In the genomic region with DNA sequence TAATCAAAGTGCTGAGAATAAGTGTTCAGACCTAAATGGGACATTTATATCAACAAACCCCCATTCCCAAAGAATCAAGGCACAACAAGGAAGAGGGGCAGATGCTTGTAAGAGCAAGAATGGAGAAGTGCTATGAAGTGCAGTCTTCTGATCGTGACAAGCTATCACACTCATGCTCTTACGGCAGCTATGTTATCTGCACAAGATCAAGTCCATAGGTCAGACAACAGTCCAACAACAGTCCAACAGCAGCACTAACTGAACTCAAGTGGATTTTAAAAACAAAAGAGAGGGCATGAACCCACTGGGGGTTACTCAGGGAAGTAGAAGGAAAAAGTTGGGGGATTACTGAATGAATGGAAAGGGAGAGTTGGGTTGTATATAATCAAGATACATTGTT, we compare ENCODE assay signal across 18 mouse cellular contexts. TPM values are rescaled to one million over a fixed set of nuclear protein-coding genes. Genes with fewer than 3 reads are reported as not detected.
DNase-seq lines count a peak whose midpoint lies in the region; ATAC-seq and TF ChIP-seq lines count a peak whose summit lies in the region.
"Had no signal": no experiment of that assay in that cellular context is flagged by ENCODE, and none has a peak within 500 bp of the region (broad histone marks: within the 10 kb centered on the region; RNA-seq: fewer than 3 reads in every experiment).

No protein-coding gene starts in this region.

- no peak for ATAC-seq in midbrain, embryonic 11.5 days (ENCODE audit: low FRiP score)
- ATAC-seq in midbrain, postnatal 0 days (ENCODE audit: low FRiP score) = no peak
- ATAC-seq: activated CD4-positive, CD25-positive, alpha-beta regulatory T cell, adult 4 months; forebrain, embryonic 13.5 days; forebrain, postnatal 0 days; Patski had no signal

- no peak overlapping the region for H3K4me2 ChIP-seq in midbrain, embryonic 11.5 days
- H3K4me2 ChIP-seq in midbrain, postnatal 0 days (ENCODE audit: low read depth, low read length, poor library complexity, severe bottlenecking) = no peak overlapping the region
- H3K4me2 ChIP-seq: forebrain, embryonic 13.5 days; heart, embryonic 12.5 days had no signal

- no peak for TF ChIP-seq CTCF in midbrain, postnatal 0 days (IDR thresholded peaks at IDR 0.05)
- TF ChIP-seq CTCF in small intestine, adult 2 months (IDR thresholded peaks at IDR 0.05; ENCODE audit: extremely low read depth, insufficient read length, insufficient replicate concordance, low read depth, low read length) = no peak

- H3K9ac ChIP-seq in midbrain, embryonic 11.5 days (ENCODE audit: low read length) = no peak overlapping the region
- no peak overlapping the region for H3K9ac ChIP-seq in midbrain, postnatal 0 days (replicated peaks; ENCODE audit: low read length, poor library complexity, severe bottlenecking)
- H3K9ac ChIP-seq: forebrain, embryonic 13.5 days; forebrain, postnatal 0 days; heart, embryonic 12.5 days had no signal

- DNase-seq in kidney, adult 9 months = peak; percentile 11
- DNase-seq in kidney, postnatal 10 days = no peak
- DNase-seq in midbrain, embryonic 11.5 days (ENCODE audit: low spot score, missing footprints) = peak; percentile 33
- DNase-seq in midbrain, postnatal 0 days (ENCODE audit: low spot score) = no peak
- no peak for DNase-seq in left cerebral cortex, postnatal 14 days (ENCODE audit: low spot score in 2 of 2)
- DNase-seq: adrenal gland, postnatal 25 days; cerebellum, adult 2 months; cerebellum, postnatal 10 days; forebrain, postnatal 0 days; gastrocnemius, postnatal 14 days had no signal

- intact Hi-C loops in left cerebral cortex, postnatal 14 days (cut with DNase I) = no loop called here

- H3K27me3 ChIP-seq in midbrain, embryonic 11.5 days (ENCODE audit: control insufficient read depth, insufficient read depth, low read length) = no peaks in the 10 kb centered on the region
- H3K27me3 ChIP-seq in midbrain, postnatal 0 days (ENCODE audit: insufficient read depth, low read length) = no peaks in the 10 kb centered on the region
- no peaks in the 10 kb centered on the region for H3K27me3 ChIP-seq in small intestine, adult 2 months (ENCODE audit: control insufficient read depth, insufficient read depth, low read length)
- H3K27me3 ChIP-seq: CH12.LX; forebrain, embryonic 13.5 days; heart, embryonic 12.5 days; Patski had no signal

- no peak overlapping the region for H3K27ac ChIP-seq in midbrain, embryonic 11.5 days (ENCODE audit: low read depth, low read length)
- H3K27ac ChIP-seq in midbrain, postnatal 0 days (ENCODE audit: low read depth, low read length) = no peak overlapping the region
- peak overlapping the region; percentile 26 for H3K27ac ChIP-seq in small intestine, adult 2 months (ENCODE audit: insufficient read depth, low read depth, low read length)
- H3K27ac ChIP-seq: embryonic facial prominence, embryonic 10.5 days; forebrain, embryonic 13.5 days; hindbrain, embryonic 10.5 days had no signal

- H3K4me3 ChIP-seq in midbrain, embryonic 11.5 days (ENCODE audit: low read depth, low read length) = no peak overlapping the region
- H3K4me3 ChIP-seq in midbrain, postnatal 0 days (ENCODE audit: low read depth, low read length) = no peak overlapping the region
- H3K4me3 ChIP-seq in small intestine, adult 2 months (ENCODE audit: low read depth, low read length) = no peak overlapping the region
- H3K4me3 ChIP-seq: embryonic facial prominence, embryonic 10.5 days; forebrain, embryonic 13.5 days; heart, embryonic 12.5 days; hindbrain, embryonic 10.5 days had no signal

- H3K4me1 ChIP-seq in midbrain, embryonic 11.5 days (ENCODE audit: control insufficient read depth, insufficient read depth, low read length) = no peaks in the 10 kb centered on the region
- no peaks in the 10 kb centered on the region for H3K4me1 ChIP-seq in midbrain, postnatal 0 days (ENCODE audit: insufficient read depth, low read length)
- H3K4me1 ChIP-seq in small intestine, adult 2 months (ENCODE audit: control insufficient read depth, insufficient read depth, insufficient read length, low read length) = peaks cover 1% of the 10 kb centered on the region; the same call in 1 of the 2 replicates
- H3K4me1 ChIP-seq: embryonic facial prominence, embryonic 10.5 days; forebrain, embryonic 13.5 days; hindbrain, embryonic 10.5 days had no signal

- H3K36me3 ChIP-seq in midbrain, embryonic 11.5 days (ENCODE audit: control insufficient read depth, insufficient read depth, low read length) = no peaks in the 10 kb centered on the region
- H3K36me3 ChIP-seq in midbrain, postnatal 0 days (ENCODE audit: insufficient read depth, low read length) = no peaks in the 10 kb centered on the region
- H3K36me3 ChIP-seq in small intestine, adult 2 months (ENCODE audit: control insufficient read depth, insufficient read depth, low read length) = 0 out of 2 replicates have a peak, but pooled peaks cover 1% of the 10 kb centered on the region
- H3K36me3 ChIP-seq: embryonic facial prominence, embryonic 10.5 days; heart, embryonic 12.5 days; hindbrain, embryonic 10.5 days had no signal

- WGBS in midbrain, embryonic 11.5 days = 96% methylated on average over 2 of the region's 2 CpGs
- WGBS in midbrain, postnatal 0 days = 90% methylated on average over 2 of the region's 2 CpGs
- WGBS in small intestine, adult 2 months = 30% methylated on average over 2 of the region's 2 CpGs

- TF ChIP-seq POLR2A in small intestine, adult 2 months (IDR thresholded peaks at IDR 0.05; ENCODE audit: low read depth, low read length) = no peak

- no peaks in the 10 kb centered on the region for H3K9me3 ChIP-seq in midbrain, embryonic 11.5 days (ENCODE audit: control insufficient read depth, low read length)
- H3K9me3 ChIP-seq in midbrain, postnatal 0 days (ENCODE audit: low read length) = no peaks in the 10 kb centered on the region
- H3K9me3 ChIP-seq: embryonic facial prominence, embryonic 10.5 days; forebrain, embryonic 13.5 days; heart, embryonic 12.5 days; hindbrain, embryonic 10.5 days had no signal

RNA-seq across cellular contexts. Expression of gene Magi3, which starts 30.4 kb away (rescaled TPM):
- polyA plus RNA-seq in midbrain, embryonic 11.5 days (2014; fragmentation: Nextera tagmentation; extraction: Ambion mirVana) = 4.2 and 5.0 TPM in 2 replicates
- total RNA-seq in midbrain, postnatal 0 days (2014; rRNA removed) = 17.0 and 23.8 TPM in 2 replicates
- 2.6 and 3.1 TPM in 2 replicates for polyA plus RNA-seq in midbrain, postnatal 0 days (2015; fragmentation: Nextera tagmentation; extraction: Ambion mirVana)
- polyA plus RNA-seq in small intestine, adult 2 months (2012; rRNA removed) = 2.9 and 10.3 TPM in 2 replicates
- total RNA-seq in left cerebral cortex, postnatal 14 days (2021) = 10 to 100 TPM; 41.0 to 48.4 TPM

Comparison
In these comparisons a context has a peak if more than half of its experiments do, and no peak if none do; other contexts are left out.
1. DNase-seq: peak in kidney, adult 9 months (single experiment) and midbrain, embryonic 11.5 days (single experiment); none in kidney, postnatal 10 days (single experiment), midbrain, postnatal 0 days (single experiment) and left cerebral cortex, postnatal 14 days (0 of 2).